Mouse (Mus musculus) CD4-positive, CD25-positive, alpha-beta regulatory T cell, adult 9 weeks (primary cell): Measurements from ENCODE around the gene Gm7579. TPM values are rescaled to one million over a fixed set of nuclear protein-coding genes. Genes with fewer than 3 reads are reported as not detected.

Experiments used
- polyA plus RNA-seq: library from polyadenylated mRNA; unstranded; fragments of 100-300 nt; shearing (Covaris generic); gene quantifications from one replicate; pipeline ENCODE4 v1.2.1, GENCODE M21; 2017

Gm7579 gene
- not detected for polyA plus RNA-seq

DNA sequence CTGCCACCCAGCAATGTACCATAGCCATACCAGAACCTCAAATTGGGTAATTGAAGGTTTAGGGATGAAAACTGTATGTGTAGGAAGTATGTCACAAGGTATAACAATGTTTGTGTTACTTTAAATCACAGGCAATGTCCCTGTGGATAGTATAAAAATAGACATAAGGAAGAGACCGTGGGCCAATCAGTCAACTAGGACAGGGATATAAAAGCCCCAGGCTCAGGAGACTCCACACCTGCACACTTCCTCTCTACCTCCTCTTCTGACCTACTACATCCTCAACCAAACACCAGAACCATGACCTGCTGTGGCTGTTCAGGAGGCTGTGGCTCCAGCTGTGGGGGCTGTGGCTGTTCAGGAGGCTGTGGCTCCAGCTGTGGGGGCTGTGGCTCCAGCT is at the start of gene Gm7579:
Gene Gm7579 (plus strand): TSS at position 301 of the 400 bp plus-strand sequence.

DNA sequence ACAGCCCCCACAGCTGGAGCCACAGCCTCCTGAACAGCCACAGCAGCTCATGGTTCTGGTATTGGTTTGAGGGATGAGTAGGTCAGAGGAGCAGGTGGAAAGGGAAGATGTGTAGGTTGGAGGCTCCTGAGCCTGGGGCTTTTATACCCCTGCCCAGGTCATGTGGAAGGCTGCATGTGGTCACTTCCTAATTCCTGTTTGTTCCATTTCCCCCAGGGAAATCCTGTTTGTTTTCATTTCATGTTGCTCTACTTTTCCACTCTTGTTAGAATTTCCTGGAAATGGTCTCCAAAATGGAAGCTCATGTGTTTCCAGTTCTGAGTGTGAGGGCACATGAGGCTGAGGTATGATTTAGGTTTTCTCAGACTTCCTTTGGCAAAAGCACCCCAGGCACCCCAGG is 46.0 kb upstream of the Gm7579 start, which contains the start of gene Gm4553:
Gene Gm4553 (minus strand): TSS at position 101 of the 400 bp plus-strand sequence.

DNA sequence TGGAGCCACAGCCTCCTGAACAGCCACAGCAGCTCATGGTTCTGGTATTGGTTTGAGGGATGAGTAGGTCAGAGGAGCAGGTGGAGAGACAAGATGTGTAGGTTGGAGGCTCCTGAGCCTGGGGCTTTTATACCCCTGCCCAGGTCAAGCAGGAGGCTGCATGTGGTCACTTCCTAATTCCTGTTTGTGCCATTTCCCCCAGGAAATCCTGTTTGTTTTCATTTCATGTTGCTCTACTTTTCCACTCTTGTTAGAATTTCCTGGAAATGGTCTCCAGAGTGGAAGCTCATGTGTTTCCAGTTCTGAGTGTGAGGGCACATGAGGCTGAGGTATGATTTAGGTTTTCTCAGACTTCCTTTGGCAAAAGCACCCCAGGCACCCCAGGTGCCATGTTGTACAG is 35.8 kb upstream of the Gm7579 start, which contains the start of gene Krtap5-2:
Gene Krtap5-2 (minus strand): TSS at position 101 of the 400 bp plus-strand sequence.

DNA sequence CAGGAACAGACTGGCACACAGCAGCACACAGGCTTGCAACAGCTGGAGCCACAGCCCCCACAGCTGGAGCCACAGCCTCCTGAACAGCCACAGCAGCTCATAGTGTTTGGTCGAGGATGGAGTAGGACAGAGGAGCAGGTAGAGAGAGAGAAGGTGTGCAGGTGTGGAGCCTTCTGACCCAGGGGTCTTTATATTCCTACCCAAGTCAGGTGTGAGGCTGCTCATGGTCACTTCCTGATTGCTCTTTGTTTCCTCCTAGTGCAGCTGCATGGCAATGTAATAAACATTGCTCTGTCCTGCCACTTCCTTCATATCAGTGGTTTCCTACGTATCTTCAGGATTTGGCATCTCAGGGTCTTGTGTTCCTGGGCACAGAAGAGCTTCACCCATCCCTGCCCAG is 21.4 kb upstream of the Gm7579 start, which contains the start of gene Gm10153:
Gene Gm10153 (minus strand): TSS at position 101 of the 400 bp plus-strand sequence.

DNA sequence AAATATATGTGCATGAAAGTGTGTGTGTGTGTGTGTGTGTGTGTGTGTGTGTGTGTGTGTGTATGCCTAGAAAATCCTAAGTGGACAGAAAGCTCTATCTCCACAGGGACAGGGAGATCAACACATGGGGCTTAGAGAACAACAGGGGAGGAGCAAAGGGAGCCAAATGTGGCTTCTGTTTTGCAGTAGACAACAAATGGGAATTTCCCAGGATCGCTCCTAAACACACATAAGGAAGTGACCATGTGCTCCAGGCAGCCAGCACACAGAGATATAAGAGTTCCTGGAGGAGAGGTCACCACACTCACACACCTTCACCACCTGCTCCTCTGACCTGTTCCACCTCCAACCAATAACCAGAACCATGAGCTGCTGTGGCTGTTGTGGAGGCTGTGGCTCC is 10.6 kb upstream of the Gm7579 start, which contains the start of gene Krtap5-3:
Gene Krtap5-3 (plus strand): TSS at position 301 of the 400 bp plus-strand sequence.

DNA sequence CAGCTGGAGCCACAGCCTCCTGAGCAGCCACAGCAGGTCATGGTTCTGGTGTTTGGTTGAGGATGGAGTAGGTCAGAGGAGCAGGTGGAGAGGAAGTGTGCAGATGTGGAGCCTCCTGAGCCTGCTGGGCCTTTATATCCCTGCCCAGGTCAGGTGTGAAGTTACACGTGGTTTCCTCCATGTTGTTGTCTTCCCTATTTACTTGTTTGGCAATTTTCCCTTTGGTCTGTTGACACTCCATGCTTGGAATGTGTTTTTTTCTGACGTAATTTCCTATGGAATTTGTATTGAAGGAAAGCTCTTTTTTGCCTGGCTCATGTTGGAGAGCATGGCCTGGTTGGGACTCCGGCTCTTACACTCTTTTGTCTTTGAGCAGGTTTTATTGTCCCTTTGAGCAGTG is 18.2 kb downstream of the Gm7579 start, which contains the start of gene Krtap5-5:
Gene Krtap5-5 (minus strand): TSS at position 101 of the 400 bp plus-strand sequence.

DNA sequence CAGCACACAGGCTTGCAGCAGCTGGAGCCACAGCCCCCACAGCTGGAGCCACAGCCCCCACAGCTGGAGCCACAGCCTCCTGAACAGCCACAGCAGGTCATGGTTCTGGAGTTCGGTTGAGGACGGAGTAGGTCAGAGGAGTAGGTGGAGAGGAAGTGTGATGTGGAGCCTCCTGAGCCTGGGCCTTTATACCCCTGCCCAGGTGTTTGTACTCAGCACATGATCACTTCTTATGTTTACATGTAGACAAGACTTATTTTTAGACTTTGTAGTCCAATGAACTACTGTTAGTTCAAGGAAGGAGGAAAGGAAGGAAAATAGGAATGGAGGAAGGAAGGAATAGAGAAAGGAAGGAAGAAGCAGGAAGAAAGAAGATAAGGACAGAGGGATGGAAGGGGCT is 29.3 kb downstream of the Gm7579 start, which contains the start of gene Gm40460:
Gene Gm40460 (minus strand): TSS at position 101 of the 400 bp plus-strand sequence.

DNA sequence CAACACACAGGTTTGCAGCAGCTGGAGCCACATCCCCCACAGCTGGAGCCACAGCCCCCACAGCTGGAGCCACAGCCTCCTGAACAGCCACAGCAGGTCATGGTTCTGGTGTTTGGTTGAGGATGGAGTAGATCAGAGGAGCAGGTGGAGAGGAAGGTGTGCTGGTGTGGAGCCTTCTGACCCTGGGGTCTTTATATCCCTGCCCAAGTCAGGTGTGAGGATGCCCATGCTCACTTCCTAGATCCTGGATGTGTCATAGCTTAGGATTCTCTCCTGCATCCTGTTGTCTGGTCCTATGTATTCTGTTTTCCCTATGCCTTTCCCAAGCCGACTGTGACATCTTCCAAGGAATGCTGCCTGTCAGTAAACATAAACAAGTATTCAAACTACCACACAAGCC is 46.6 kb downstream of the Gm7579 start, which contains the start of gene Gm2431:
Gene Gm2431 (minus strand): TSS at position 101 of the 400 bp plus-strand sequence.

Other genes with a start within 250 kb of the Gm7579 start
- gene Mob2, start 150.8 kb upstream of the Gm7579 start, polyA plus RNA-seq, result 91.6 TPM
- not detected for gene Dusp8, start 116.0 kb upstream of the Gm7579 start, polyA plus RNA-seq
- gene Gm45618, start 91.1 kb upstream of the Gm7579 start, polyA plus RNA-seq, result not detected
- gene Gm39115, start 75.8 kb upstream of the Gm7579 start, polyA plus RNA-seq, result not detected
- gene Gm45337, start 67.3 kb upstream of the Gm7579 start, polyA plus RNA-seq, result not detected
- gene Gm29735, start 54.7 kb upstream of the Gm7579 start, polyA plus RNA-seq, result not detected
- not detected for gene Gm4553, start 46.1 kb upstream of the Gm7579 start, polyA plus RNA-seq
- gene Krtap5-2, start 35.9 kb upstream of the Gm7579 start, polyA plus RNA-seq, result not detected
- gene Gm10153, start 21.5 kb upstream of the Gm7579 start, polyA plus RNA-seq, result not detected
- not detected for gene Krtap5-3, start 10.5 kb upstream of the Gm7579 start, polyA plus RNA-seq
- gene Krtap5-5, start 18.1 kb downstream of the Gm7579 start, polyA plus RNA-seq, result not detected
- not detected for gene Gm40460, start 29.2 kb downstream of the Gm7579 start, polyA plus RNA-seq
- not detected for gene Gm2431, start 46.5 kb downstream of the Gm7579 start, polyA plus RNA-seq
- gene Gm4559, start 62.5 kb downstream of the Gm7579 start, polyA plus RNA-seq, result not detected
- not detected for gene Krtap5-1, start 85.3 kb downstream of the Gm7579 start, polyA plus RNA-seq
- not detected for gene Krtap5-4, start 91.7 kb downstream of the Gm7579 start, polyA plus RNA-seq
- 4.2 TPM for gene Ifitm10, start 161.9 kb downstream of the Gm7579 start, polyA plus RNA-seq
- 2.0 TPM for gene Gm49369, start 170.8 kb downstream of the Gm7579 start, polyA plus RNA-seq
- gene Ctsd, start 176.2 kb downstream of the Gm7579 start, polyA plus RNA-seq, result 438 TPM
- gene Syt8, start 223.0 kb downstream of the Gm7579 start, polyA plus RNA-seq, result not detected
- not detected for gene Tnni2, start 229.9 kb downstream of the Gm7579 start, polyA plus RNA-seq
- 1,165 TPM for gene Lsp1, start 248.9 kb downstream of the Gm7579 start, polyA plus RNA-seq